Mouse (Mus musculus): ENCODE measurements around the gene Pld6.

Gene Pld6

DNA sequence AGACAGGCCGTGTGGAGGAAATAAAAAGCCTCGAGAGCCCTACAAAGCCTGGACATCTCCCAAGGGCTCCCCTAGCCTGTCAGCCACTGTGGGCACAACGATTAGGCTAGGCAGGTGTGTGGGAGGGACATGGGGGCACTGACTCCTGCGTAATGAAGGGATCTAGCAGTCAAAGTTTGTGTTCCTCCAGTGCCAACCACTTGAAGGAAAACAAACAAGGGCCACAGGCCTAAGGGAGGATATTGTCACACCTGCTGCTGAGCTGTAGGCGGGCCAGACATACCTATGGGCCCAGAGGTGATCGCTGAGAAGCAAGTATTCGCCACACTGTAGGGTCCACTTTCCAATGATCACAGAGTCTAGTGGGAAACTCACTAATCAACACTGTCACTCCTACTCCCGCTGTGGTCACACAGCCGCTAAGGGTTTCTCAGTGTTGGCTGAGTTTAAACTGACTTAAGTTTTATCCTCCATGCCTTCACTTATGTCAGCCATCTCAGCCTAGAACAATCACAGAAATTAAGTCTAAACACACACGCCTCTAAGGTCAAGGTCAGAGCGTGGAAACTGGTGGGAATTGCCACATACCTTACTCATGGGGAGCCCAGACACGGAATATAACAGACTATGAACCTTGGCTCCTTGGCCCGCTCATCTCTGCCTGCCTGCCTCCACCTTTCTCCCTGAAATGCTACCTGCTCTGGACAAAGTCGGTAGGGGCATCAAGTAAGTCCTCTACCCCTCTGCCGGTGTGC is 824 bp downstream of the Pld6 start:
- no peak for DNase-seq (ENCODE audit: low spot score)

DNA sequence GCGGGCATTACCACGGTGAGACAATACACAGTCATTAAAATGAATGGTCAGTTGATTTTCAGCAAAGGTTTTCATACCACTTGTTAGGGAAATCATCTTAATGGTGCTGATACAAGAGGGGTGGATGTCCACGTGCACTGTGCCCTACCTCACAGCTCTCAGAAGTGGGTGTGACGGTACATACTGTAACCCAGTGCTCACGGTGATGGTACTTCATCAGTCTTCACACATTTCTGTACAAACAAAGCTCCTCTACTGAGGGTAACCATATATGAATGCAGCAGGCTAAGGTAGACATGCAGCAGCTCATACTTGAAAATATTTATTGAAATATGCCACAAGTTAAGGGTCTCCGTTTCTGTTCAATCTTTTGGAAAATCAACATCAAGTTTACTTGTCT is 3.9 kb downstream of the Pld6 start:
- no peak for DNase-seq (ENCODE audit: low spot score)

DNA sequence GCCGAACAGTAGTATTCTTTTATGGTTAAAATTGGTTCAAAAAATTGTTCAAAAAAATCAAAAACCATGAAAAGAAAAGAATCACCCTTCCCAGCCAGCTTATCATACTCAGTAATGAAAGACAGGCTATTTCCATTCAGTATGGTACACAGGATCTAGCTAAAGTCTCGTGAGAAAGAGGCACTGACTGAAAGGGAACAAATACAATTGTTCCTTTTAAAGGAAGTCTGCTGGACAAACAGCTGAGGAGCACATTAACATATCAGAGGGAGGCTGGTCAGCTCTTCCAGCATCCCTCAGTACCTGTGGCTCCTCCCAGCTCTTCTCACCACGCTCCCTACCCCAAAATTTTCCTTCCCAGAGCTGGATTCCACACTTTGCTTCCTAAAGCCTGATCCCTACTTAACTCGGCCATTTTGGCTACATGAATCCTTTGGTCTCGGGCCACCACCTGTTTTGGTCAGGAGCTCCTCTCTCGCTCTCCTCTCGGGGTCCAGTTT is 5.3 kb downstream of the Pld6 start:
- no peak for DNase-seq (ENCODE audit: low spot score)

DNA sequence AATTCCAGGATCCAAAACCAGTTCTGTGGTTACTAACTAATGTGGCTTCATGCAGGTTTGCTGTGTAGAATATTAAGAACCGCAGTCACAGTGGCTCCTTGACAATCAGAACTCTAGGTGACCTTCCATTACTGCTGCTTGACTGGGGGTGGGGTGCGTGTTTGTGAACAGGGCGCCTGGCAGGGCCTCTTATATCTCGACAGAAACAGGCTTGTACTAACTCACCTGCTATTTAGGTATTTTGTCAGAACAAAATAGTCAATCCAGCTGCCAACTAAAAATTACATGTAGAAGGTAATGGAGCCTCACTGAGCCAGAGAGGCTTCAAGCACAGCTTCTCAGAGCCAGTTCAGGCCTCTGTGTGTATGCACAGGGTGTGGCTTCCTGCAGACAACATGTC is 7.2 kb downstream of the Pld6 start:
- no peak for DNase-seq (ENCODE audit: low spot score)

DNA sequence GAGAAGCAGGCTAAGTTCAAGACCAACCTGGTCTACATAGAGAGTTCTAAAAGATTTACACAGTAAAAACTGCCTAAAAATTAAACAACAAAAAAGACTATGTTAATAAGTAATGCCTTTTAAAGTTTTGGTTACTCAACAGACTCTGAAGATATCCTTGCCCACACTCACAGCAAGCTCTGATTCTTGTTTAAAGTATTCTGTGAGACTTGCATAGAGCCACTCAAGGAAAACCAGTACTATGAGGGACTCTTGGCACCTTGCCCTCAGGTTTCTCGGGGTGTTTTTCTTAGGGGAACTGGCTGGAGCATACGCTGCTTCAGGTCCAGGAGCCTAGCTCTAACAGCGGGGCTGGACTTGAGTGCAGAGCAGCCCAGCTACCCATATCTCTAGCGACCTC is 8.0 kb downstream of the Pld6 start:
- DNase-seq (ENCODE audit: low spot score) = no peak

DNA sequence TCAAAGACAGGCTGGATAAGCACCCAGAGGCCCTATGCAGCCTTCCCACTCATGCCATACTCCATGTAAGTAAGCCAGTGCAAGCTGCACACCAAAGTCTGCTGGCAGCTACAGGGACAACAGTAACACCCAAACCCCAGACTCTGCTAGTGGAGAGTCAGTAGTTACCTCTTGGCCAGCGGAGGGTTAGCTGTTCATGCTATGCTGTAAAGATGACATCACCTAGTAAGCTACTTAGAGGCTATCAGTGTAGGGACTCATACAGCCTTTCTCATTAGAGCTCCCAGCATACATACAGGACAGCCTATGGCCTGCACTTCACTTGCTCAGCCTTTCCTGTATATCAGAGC is 8.6 kb downstream of the Pld6 start:
- no peak for DNase-seq (ENCODE audit: low spot score)

DNA sequence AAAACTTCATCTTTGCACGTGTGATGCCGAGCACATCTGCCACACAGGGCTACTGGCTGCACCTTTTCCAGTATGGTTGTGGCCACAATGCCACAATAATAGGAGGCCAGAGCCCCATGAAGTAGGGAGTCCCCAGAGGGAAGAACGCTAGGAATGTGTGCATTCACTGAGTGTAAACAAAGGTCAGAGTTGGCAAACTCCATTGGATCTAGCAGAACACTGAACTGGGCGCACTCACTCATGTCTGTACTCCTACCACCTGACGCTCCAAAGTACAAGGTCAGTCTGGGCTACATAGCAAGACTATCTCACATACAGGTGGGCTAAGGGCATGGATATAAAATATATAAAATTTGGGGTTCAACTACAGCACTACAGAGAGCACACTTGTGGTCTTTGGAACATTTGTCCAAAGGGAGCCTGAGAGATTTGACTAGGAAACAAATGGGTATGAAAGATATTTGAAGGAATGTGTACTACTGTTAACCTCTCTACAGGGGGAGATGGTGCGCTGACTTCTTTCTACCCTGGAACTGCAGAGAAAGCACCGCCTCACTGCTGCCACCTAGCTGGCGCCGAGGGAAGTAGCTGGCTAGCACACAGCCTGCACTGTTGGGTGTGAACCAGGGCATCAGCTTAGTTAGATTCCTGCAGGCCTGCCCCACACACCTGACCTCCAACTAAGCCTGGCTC is 9.1 kb downstream of the Pld6 start:
- peak; percentile 76 for DNase-seq (ENCODE audit: low spot score)

DNA sequence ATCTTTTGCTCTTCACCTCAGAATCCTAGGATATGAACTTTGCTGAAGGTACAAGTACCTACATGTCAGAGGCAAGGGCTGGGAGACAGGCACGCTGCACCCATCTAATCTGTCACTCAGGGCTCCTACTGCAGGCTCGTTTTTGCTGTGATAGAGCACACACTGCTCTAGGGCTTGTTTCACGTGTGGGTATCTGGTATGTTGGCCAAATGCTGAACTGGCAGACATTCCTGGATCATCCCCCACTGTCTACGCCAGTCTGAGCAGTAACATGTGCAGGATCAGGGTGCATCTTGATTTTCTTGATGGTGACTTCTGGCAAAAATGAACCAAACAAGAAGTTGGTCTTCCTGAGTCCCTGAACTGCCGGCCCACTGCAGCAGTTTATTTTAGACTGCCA is 10.2 kb downstream of the Pld6 start:
- no peak for DNase-seq (ENCODE audit: low spot score)

DNA sequence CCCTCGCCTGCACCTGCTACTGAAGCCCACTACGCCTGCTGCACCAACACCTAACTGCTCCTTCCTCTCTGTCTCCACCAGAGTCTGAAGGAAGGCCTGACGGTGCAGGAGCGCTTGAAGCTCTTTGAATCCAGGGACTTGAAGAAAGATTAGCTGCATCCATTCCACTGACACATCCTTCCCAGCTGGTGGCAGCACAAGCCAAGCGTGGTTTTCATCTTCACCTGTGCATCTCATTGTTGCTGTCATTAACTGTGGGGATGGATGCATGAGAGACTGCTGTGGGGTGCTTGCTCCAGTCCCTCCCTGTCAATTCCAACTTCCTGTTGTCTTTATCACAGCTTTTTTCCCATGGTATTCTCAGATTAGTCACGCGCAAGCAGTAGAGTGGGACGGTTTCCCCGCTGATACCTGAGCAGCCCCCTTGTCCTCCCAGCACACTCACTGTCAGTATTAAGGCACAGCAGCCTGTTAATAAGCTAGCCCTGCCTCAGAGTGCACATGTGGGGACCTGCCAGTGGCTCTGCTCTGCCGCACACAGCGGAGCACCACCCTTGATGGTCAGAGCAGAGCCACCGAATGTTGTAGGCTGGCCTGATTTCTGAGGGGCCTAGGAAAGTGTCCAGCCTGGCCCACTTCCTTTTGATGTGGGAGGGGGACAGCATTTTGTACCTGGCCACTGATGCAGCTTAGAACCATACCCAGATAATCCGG is 11.9 kb downstream of the Pld6 start:
- DNase-seq (ENCODE audit: low spot score) = no peak

DNA sequence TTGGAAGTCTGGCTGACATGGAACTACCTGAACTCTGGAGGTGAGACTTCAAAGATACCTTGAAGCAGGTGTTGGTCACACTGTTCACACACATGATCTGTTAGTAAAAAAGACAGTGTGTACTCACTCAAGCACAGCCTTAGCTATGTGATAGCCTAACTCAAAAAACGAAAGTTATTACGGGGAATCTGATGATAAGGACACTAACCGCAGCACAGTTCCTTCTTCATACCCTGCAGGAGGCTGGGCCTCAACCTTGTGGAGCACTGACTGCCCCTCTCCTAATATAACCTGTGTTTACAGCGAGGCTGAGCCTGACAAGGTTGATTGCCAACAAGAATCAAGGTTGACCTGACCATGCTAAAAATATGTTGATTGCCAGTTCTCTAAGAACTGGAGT is 12.9 kb downstream of the Pld6 start:
- DNase-seq (ENCODE audit: low spot score) = no peak

DNA sequence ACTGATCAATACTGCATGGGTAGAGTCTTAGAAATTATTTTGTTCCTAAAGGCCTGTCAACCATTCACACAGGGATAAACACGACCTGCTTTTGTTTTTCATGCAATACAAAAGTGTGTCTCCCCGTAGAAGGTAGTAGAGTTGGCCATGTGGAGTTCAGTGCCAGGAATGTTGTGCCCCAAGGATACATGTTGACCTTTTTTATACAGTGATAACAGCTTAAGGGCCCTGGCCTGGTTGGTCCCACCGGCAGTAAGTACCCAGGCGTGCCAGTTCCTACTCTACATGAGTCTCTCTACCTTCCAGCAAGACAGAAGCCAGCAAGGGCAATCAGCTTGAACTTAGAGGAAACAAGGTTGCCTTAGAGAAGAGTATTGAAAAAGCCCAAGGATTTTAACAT is 14.5 kb downstream of the Pld6 start:
- no peak for DNase-seq (ENCODE audit: low spot score)

DNA sequence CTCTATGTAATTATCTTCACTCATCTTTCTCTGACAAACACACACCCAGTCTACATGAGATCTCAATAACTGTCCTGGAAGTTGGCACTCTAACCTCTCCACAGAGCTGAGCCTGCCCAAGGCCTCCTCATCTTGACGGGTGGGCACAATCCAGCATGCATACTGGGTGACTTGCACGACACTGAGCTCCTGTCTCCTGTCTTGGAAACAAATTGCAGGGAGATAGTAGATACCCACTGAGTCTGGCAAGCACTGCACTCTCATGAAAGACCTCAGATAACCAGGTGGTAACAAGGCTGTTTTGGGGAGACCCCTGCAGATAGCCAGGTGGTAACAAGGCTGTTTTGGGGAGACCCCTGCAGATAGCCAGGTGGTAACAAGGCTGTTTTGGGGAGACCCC is 15.2 kb downstream of the Pld6 start:
- DNase-seq (ENCODE audit: low spot score) = no peak

DNA sequence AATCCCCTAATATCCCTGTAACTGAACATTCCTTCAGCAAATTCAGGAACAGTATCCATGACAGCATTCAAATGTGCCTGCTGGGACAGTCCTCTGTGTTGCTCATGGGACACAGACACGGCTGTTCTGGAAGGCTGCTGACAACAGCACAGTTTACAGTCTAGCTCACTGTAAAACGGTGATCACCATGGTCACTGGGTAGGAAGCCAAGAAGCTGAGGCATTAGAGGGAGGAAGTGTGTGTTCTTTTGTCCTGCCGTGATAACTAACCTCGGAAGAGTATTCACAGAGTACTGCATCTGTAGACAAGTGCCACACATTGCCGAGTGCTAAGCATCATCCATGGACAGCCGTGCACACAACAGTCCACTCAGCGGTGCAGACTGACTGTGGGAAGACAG is 16.7 kb downstream of the Pld6 start:
- no peak for DNase-seq (ENCODE audit: low spot score)

DNA sequence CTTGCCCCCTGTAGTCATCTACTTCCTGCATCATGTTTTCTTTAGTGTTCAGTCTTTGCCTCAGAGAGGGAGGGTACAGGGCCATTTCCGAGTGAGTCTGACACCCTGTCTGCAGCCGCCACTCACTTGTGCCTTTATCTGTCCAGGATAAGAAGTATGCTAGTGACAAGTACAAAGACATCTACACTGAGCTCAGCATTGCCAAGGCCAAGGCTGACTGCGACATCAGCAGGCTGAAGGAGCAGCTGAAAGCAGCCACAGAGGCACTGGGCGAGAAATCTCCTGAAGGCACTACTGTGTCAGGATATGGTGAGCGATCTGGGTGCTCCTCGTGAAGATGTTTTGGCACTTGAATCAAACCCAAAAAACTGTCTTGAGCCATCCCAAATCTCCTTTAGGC is 17.7 kb downstream of the Pld6 start:
- no peak for DNase-seq (ENCODE audit: low spot score)

DNA sequence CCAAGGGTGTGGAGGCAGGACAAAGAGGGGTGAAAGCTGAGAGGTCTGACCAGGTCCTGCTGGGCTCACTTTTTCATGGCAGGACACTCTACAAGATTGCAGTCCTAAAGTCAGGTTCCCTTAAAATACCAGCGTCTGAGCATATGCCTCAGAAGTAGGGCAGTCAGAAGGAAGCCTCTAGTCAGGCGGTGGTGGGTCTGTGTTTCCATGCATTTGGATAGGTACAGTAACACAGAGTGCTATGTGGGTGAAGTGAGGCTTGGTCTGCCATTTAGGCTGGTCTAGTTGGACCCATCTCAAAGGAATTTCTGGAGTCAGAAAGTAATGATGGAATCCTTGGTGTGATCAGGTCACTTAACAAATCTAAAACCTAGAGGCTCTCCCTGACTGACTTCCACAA is 18.1 kb downstream of the Pld6 start:
- DNase-seq (ENCODE audit: low spot score) = no peak

DNA sequence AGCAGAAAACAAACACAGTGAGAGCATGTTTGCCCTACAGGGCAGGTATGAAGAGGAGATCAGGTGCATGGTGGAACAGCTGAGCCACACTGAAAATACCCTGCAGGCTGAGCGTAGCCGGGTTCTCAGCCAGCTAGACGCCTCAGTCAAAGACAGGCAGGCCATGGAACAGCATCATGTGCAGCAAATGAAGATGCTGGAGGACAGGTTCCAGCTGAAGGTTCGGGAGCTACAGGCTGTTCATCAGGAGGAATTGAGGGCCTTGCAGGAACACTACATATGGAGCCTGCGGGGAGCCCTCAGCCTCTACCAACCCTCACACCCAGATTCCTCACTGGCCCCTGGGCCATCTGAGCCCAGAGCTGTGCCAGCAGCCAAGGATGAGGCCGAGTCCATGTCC is 26.6 kb downstream of the Pld6 start:
- DNase-seq (ENCODE audit: low spot score) = no peak

DNA sequence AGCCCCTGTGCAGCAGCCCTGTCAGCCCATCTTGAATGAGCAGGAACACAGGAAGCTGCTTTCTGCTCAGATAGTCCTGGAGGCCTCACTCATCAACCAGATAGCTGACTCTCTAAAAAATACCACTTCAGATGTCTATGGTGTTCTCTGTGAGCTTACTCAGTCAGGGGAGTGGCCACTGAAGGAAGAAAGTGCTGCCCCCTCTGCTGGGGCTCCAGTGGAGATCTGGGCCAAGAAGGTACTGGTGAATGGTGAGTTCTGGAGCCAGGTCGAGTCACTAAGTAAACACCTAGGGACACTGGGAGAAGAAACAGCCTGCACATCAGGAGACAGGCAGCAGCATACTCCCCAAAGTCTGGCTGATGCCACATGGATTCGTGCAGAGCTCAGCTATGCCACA is 27.8 kb downstream of the Pld6 start:
- DNase-seq (ENCODE audit: low spot score) = no peak

DNA sequence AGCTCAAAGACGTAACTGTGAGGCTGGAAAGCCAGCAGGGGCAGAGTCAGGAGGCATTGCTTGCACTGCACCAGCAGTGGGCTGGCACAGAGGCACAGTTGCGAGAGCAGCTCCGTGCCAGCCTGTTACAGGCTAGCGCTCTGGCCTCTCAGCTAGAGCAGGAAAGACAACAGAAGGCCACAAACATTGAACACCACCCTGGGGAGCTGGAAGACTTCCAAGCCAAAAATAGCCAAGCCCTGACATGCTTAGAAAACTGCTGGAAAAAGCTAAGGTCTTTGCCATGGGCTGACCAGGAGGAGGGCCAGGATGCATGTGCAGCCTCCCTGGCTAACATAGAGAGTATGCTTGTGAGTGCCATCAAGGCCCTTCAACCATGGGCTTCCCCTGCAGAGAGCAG is 28.3 kb downstream of the Pld6 start:
- DNase-seq (ENCODE audit: low spot score) = peak; percentile 85

DNA sequence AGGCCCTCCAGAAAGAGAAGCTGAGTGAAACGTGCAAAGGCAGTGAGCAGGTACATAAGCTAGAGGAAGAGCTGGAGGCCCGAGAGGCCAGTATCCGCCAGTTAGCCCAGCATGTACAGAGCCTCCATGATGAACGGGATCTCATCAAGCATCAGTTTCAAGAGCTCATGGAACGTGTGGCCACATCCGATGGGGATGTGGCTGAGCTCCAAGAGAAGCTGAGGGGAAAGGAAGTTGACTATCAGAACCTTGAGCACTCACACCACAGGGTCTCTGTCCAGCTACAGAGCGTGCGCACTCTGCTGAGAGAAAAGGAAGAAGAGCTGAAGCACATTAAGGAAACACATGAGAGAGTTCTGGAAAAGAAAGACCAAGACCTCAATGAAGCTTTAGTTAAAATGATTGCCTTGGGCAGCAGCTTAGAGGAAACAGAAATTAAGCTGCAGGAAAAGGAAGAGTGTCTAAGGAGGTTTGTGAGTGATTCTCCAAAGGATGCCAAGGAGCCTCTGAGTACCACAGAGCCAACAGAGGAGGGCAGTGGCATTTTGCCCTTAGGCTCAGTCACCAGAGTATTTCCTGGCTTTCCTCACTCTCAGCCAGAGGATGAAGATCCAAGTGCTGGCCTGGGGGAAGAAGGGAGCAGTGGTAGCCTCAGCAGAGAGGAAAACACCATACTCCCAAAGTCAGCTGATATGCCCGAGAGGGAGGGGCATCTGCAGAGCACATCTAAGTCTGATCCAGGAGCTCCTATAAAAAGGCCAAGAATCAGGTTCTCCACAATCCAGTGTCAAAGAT is 29.1 kb downstream of the Pld6 start:
- DNase-seq (ENCODE audit: low spot score) = peak; percentile 55

DNA sequence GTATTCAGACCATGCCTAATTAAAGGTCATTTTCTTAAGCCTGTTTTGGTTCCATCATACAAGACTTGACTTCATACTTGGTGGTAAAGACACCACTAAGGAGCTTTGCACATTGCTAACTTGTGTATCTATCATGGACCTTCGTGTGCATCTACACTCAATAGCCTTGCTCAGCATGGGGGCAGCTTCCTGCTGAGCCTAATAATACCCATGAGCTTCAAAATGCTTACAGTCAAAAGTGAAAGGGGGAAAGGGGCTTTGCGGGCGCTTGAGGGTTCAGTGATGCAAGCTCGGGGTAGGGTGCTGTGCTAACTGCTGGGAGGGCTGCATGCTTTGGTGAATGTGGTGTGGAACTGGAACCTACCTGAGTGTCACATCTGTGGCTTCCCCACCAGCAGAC is 31.1 kb downstream of the Pld6 start:
- no peak for DNase-seq (ENCODE audit: low spot score)

DNA sequence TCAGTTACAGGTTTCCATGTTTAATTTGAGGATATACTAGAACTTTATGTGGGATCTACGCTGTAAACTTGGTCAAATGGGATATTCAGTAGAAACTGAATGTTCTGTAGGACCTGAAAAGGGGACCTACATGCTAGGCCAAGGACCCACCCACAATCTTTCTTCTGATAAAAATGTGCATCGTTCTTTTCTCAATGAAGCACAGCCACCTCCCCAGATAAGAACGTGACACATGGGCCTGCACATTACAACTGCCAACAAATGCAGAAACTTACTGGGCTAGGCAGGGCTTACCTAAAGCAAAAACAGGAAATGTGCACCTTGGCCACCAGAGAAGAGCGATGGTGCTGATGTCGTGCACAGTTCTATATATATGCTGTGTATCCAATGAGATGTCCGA is 32.9 kb downstream of the Pld6 start:
- DNase-seq (ENCODE audit: low spot score) = no peak

DNA sequence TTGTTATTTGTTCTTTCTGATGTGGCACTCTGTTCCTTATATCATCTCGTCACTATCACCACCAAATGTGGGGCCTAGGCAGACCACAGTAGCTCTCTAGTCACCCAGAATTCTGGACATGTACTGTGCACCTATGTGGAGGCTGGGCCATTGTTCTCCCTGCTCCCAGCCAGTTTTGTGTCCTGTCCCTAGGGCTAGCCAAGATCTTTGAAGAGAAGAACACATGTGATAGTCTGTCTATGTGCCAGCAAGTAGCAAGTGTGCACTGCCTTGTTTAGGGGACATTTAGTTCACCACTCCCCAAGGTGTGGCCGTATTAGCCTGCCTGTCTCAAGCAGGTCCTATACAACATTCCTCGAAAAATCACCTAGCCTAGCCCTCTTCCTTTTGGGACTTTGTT is 38.4 kb downstream of the Pld6 start:
- DNase-seq (ENCODE audit: low spot score) = no peak

DNA sequence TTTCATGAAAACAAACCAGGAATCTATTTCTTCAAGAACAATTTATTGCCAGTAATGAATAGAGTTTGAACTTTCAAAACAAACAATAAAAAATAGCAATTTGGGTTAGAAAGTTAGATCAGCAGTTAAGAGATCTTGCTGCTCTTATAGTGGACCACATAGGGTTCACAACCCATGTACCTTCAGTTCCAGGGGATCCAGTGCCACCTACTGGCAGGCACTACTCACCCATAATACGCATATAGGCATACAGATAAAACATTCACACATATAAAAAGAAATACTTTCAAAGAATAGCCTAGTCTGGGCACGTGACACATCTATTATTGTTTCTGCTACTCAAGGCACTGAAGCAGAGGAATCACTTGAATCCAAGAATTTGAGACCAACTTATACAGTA is 40.8 kb downstream of the Pld6 start:
- DNase-seq (ENCODE audit: low spot score) = peak; percentile 42

Measured in adipocyte (in vitro differentiated cells).